Mouse (Mus musculus): ENCODE results near the gene Nt5c.
A peak's percentile ranks its signal among the peaks of the same experiment; 100 is the strongest.

DNA sequence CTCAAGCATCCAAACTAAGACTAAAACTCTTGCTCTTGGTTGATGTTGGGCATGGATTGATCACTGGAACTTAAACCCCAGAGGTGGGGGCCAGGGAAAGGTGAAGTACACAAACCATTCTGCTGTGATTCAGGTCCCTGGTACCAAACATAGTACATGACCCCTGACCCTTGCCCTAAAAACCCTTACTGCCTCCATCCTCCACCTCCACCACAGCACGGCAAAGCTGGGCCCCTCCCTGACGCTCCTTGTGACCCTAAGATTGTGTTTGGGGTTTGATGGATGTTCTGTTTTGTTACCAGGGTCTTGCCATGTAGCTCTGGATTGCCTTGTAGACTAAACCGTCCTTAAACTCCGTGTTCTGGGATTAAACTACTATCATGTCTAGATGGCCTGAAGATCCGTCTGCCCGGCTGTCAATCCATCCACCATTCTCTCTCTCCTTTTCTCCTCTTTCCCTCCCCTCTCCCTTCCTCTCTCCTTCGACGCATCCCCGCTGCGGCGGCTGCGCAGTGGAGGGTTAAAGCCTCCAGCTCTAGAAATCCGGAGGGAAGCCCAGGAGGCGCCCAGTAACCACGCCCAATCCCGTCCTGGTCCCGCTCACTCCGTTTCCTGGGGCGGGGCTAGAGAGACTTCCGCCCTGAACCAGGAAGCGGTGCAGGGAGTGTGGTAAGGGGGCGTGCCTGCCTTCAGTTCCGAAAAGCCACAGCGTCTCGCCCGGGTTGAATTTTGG, 16.5 kb downstream of the Nt5c start, which contains the start of gene Armc7:
- TF ChIP-seq CTCF (IDR thresholded peaks at IDR 0.05; ENCODE audit: low read depth) (peak; percentile 15; the same call in 1 of the 2 replicates), EP300 (optimal IDR thresholded peaks at IDR 0.05) (no peak)
